Mouse (Mus musculus): ENCODE measurements around the gene Prss8.

Prss8 gene

GRCm38 (mm10) chr7:127894480-127894879 lies 35.4 kb downstream of the Prss8 start:
- no peak for DNase-seq (ENCODE audit: low read depth, low spot score)
- no peaks in the 10 kb centered on the region for H3K27me3 ChIP-seq (ENCODE audit: control insufficient read depth, insufficient read depth, low read length, poor library complexity, severe bottlenecking)
- H3K36me3 ChIP-seq (ENCODE audit: control insufficient read depth, insufficient read depth, low read length, poor library complexity, severe bottlenecking) = no peaks in the 10 kb centered on the region; the same call in 1 of the 2 replicates

- H3K27me3 ChIP-seq (ENCODE audit: control insufficient read depth, insufficient read depth, low read length, poor library complexity, severe bottlenecking) = no peaks in the 10 kb centered on the region
- no peaks in the 10 kb centered on the region; the same call in none of the 2 replicates for H3K36me3 ChIP-seq (ENCODE audit: control insufficient read depth, insufficient read depth, low read length, poor library complexity, severe bottlenecking)
- no peak for DNase-seq (ENCODE audit: low read depth, low spot score)
Observed at GRCm38 (mm10) chr7:127890798-127891197, 39.1 kb downstream of the Prss8 start, which contains the start of gene Prss53. TSS of gene Prss53 (minus strand) at chr7:127890970.

GRCm38 (mm10) chr7:127888821-127889220 lies 41.1 kb downstream of the Prss8 start:
- H3K36me3 ChIP-seq (ENCODE audit: control insufficient read depth, insufficient read depth, low read length, poor library complexity, severe bottlenecking) = peaks cover 3% of the 10 kb centered on the region
- no peaks in the 10 kb centered on the region for H3K27me3 ChIP-seq (ENCODE audit: control insufficient read depth, insufficient read depth, low read length, poor library complexity, severe bottlenecking)
- DNase-seq (ENCODE audit: low read depth, low spot score) = no peak

- DNase-seq (ENCODE audit: low read depth, low spot score) = no peak
- peaks cover 3% of the 10 kb centered on the region for H3K36me3 ChIP-seq (ENCODE audit: control insufficient read depth, insufficient read depth, low read length, poor library complexity, severe bottlenecking)
- no peaks in the 10 kb centered on the region for H3K27me3 ChIP-seq (ENCODE audit: control insufficient read depth, insufficient read depth, low read length, poor library complexity, severe bottlenecking)
Observed at GRCm38 (mm10) chr7:127887781-127888180, 42.1 kb downstream of the Prss8 start.

GRCm38 (mm10) chr7:127887191-127887590 lies 42.7 kb downstream of the Prss8 start:
- peaks cover 3% of the 10 kb centered on the region for H3K36me3 ChIP-seq (ENCODE audit: control insufficient read depth, insufficient read depth, low read length, poor library complexity, severe bottlenecking)
- no peaks in the 10 kb centered on the region for H3K27me3 ChIP-seq (ENCODE audit: control insufficient read depth, insufficient read depth, low read length, poor library complexity, severe bottlenecking)
- no peak for DNase-seq (ENCODE audit: low read depth, low spot score)

GRCm38 (mm10) chr7:127886551-127886950 lies 43.4 kb downstream of the Prss8 start:
- peaks cover 3% of the 10 kb centered on the region for H3K36me3 ChIP-seq (ENCODE audit: control insufficient read depth, insufficient read depth, low read length, poor library complexity, severe bottlenecking)
- DNase-seq (ENCODE audit: low read depth, low spot score) = no peak
- no peaks in the 10 kb centered on the region for H3K27me3 ChIP-seq (ENCODE audit: control insufficient read depth, insufficient read depth, low read length, poor library complexity, severe bottlenecking)

- DNase-seq (ENCODE audit: low read depth, low spot score) = no peak
- Histone ChIP-seq H3K36me3 (ENCODE audit: control insufficient read depth, insufficient read depth, low read length, poor library complexity, severe bottlenecking) (peaks cover 5% of the 10 kb centered on the region), H3K27me3 (ENCODE audit: control insufficient read depth, insufficient read depth, low read length, poor library complexity, severe bottlenecking) (no peaks in the 10 kb centered on the region)
Observed at GRCm38 (mm10) chr7:127885951-127886350, 44.0 kb downstream of the Prss8 start.

- no peak for DNase-seq (ENCODE audit: low read depth, low spot score)
- Histone ChIP-seq H3K27me3 (ENCODE audit: control insufficient read depth, insufficient read depth, low read length, poor library complexity, severe bottlenecking) (no peaks in the 10 kb centered on the region), H3K36me3 (ENCODE audit: control insufficient read depth, insufficient read depth, low read length, poor library complexity, severe bottlenecking) (peaks cover 15% of the 10 kb centered on the region)
Observed at GRCm38 (mm10) chr7:127880431-127880830, 49.5 kb downstream of the Prss8 start.

- no peaks in the 10 kb centered on the region for H3K27me3 ChIP-seq (ENCODE audit: control insufficient read depth, insufficient read depth, low read length, poor library complexity, severe bottlenecking)
- no peak for DNase-seq (ENCODE audit: low read depth, low spot score)
- peaks cover 13% of the 10 kb centered on the region for H3K36me3 ChIP-seq (ENCODE audit: control insufficient read depth, insufficient read depth, low read length, poor library complexity, severe bottlenecking)
Observed at GRCm38 (mm10) chr7:127879301-127879700, 50.6 kb downstream of the Prss8 start.

- Histone ChIP-seq H3K36me3 (ENCODE audit: control insufficient read depth, insufficient read depth, low read length, poor library complexity, severe bottlenecking) (peaks cover 13% of the 10 kb centered on the region), H3K27me3 (ENCODE audit: control insufficient read depth, insufficient read depth, low read length, poor library complexity, severe bottlenecking) (no peaks in the 10 kb centered on the region)
- DNase-seq (ENCODE audit: low read depth, low spot score) = peak; percentile 92
Observed at GRCm38 (mm10) chr7:127876467-127877348, 53.2 kb downstream of the Prss8 start, which contains the start of gene Zfp668. TSS of gene Zfp668 (minus strand) at chr7:127876828.

GRCm38 (mm10) chr7:127876041-127876466 lies 53.9 kb downstream of the Prss8 start, which contains the start of gene Zfp646:
TSS of gene Zfp646 (plus strand) at chr7:127876221.
- peaks cover 11% of the 10 kb centered on the region for H3K36me3 ChIP-seq (ENCODE audit: control insufficient read depth, insufficient read depth, low read length, poor library complexity, severe bottlenecking)
- peak; percentile 84 for DNase-seq (ENCODE audit: low read depth, low spot score)

More at GRCm38 (mm10) chr7:127876041-127876466, 53.9 kb downstream of the Prss8 start, which contains the start of gene Zfp646:
- no peaks in the 10 kb centered on the region for H3K27me3 ChIP-seq (ENCODE audit: control insufficient read depth, insufficient read depth, low read length, poor library complexity, severe bottlenecking)
